Mouse (Mus musculus): ENCODE data around the gene Lonp1. TPM values are rescaled to one million over a fixed set of nuclear protein-coding genes. Genes with fewer than 3 reads are reported as not detected.

Gene Lonp1
- total RNA-seq, 1 experiment, result 169 TPM

- H3K9ac ChIP-seq (ENCODE audit: insufficient read depth, low read depth, low read length, poor library complexity, severe bottlenecking), result no peak overlapping the region
- H3K9me3 ChIP-seq (ENCODE audit: control insufficient read depth, insufficient read depth, low read depth, low read length), result no peaks in the 10 kb centered on the region
- H3K27ac ChIP-seq (ENCODE audit: insufficient read depth, low read depth, low read length, poor library complexity, severe bottlenecking), result no peak overlapping the region
- H3K4me1 ChIP-seq (ENCODE audit: control insufficient read depth in 2 of 2, insufficient read depth in 2 of 2, low read length in 2 of 2, poor library complexity in 1 of 2), result peaks cover 2 to 5% of the 10 kb centered on the region in 2 experiments; a peak in 3 of 4 replicates
- no peak for TF ChIP-seq MAFK (IDR thresholded peaks at IDR 0.05; ENCODE audit: insufficient read depth, low read depth, low read length)
- H3K36me3 ChIP-seq (ENCODE audit: control insufficient read depth, insufficient read depth, low read length, poor library complexity, severe bottlenecking), result peaks cover 76% of the 10 kb centered on the region
- in situ Hi-C loops (cut with MboI; ENCODE audit: low sequenced_read_pairs in 2 of 2, unreplicated experiment in 2 of 2), result no loop called here
- DNase-seq (ENCODE audit: low read depth, low spot score), result no peak
- H3K4me3 ChIP-seq (ENCODE audit: insufficient read depth in 1 of 2, low read depth in 1 of 2, low read length in 2 of 2, poor library complexity in 1 of 2, severe bottlenecking in 1 of 2), result no peak overlapping the region
These were observed 22.3 kb downstream of the Lonp1 start for GRCm38 (mm10) chr17:56604422-56604821.

DNA sequence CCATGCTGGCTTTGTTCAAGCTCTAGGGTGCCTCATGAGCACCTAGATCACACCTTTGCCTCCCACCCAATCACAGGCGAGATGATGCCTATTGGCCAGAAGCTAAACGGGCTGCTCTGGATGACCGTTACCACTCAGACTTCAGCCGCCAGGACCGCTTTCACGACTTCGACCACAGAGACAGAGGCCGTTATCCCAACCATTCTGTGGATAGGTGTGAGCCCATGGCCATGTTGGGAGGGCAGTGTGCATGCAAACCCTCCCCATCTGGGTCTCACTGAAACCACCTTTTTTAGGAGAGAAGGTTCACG is 22.7 kb downstream of the Lonp1 start:
- in situ Hi-C loops (cut with MboI; ENCODE audit: low sequenced_read_pairs in 2 of 2, unreplicated experiment in 2 of 2), result no loop called here
- Histone ChIP-seq H3K9me3 (ENCODE audit: control insufficient read depth, insufficient read depth, low read depth, low read length) (no peaks in the 10 kb centered on the region), H3K36me3 (ENCODE audit: control insufficient read depth, insufficient read depth, low read length, poor library complexity, severe bottlenecking) (peaks cover 78% of the 10 kb centered on the region), H3K27ac (ENCODE audit: insufficient read depth, low read depth, low read length, poor library complexity, severe bottlenecking) (no peak overlapping the region), H3K9ac (ENCODE audit: insufficient read depth, low read depth, low read length, poor library complexity, severe bottlenecking) (no peak overlapping the region), H3K4me1 (ENCODE audit: control insufficient read depth in 2 of 2, insufficient read depth in 2 of 2, low read length in 2 of 2, poor library complexity in 1 of 2) (peaks cover 2 to 5% of the 10 kb centered on the region in 2 experiments; a peak in 3 of 4 replicates), H3K4me3 (ENCODE audit: insufficient read depth in 1 of 2, low read depth in 1 of 2, low read length in 2 of 2, poor library complexity in 1 of 2, severe bottlenecking in 1 of 2) (no peak overlapping the region)
- DNase-seq (ENCODE audit: low read depth, low spot score), result no peak
- TF ChIP-seq HCFC1 (IDR thresholded peaks at IDR 0.05; ENCODE audit: borderline replicate concordance, insufficient read depth, low read length) (no peak), ZC3H11A (IDR thresholded peaks at IDR 0.05; ENCODE audit: borderline replicate concordance, low read depth, low read length) (no peak), ZNF384 (IDR thresholded peaks at IDR 0.05; ENCODE audit: low read depth, low read length) (no peak)

DNA sequence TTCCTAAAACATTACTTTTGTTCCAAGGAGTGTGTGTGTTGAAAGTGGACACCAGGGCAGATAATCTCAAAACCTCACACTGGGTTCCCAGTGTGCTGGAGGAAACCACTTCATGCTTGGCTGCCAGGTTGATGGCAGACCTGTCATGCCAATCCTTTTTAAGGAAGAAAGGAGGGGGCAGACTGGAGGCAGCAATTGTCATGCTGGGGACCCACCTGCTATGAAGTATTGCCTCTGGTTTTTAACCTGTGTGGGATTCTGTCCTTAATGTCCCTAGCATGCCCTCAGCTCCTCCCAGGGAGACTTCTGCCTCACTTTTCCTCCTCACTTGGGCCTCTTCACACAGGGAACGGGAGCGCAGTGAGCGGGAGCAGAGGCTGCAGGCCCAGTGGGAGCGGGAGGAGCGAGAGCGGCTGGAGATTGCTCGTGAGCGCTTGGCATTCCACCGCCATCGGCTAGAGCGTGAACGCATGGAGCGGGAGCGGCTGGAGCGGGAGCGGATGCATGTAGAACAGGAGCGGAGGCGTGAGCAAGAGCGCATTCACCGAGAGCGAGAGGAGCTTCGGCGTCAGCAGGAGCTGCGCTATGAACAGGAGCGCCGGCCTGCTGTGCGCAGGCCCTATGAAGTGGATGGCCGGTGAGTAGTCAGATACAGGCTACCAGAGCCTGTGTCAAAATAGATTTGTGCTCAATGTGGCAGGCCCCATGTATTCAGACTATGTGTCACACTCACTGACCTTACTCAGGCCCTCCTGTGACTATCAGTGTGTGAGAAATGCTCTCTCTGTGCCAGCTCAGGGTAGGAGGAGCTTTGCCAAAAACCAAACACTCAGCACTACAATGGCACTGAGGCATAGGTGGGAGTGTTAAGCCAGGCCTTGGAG is 23.3 kb downstream of the Lonp1 start:
- DNase-seq (ENCODE audit: low read depth, low spot score), result no peak
- Histone ChIP-seq H3K4me3 (ENCODE audit: insufficient read depth in 1 of 2, low read depth in 1 of 2, low read length in 2 of 2, poor library complexity in 1 of 2, severe bottlenecking in 1 of 2) (peak overlapping the region in 1 of 2 experiments; percentile 18; a peak in 1 of 4 replicates), H3K9ac (ENCODE audit: insufficient read depth, low read depth, low read length, poor library complexity, severe bottlenecking) (peak overlapping the region; percentile 0; the same call in 1 of the 2 replicates), H3K36me3 (ENCODE audit: control insufficient read depth, insufficient read depth, low read length, poor library complexity, severe bottlenecking) (peaks cover 78% of the 10 kb centered on the region), H3K27ac (ENCODE audit: insufficient read depth, low read depth, low read length, poor library complexity, severe bottlenecking) (no peak overlapping the region), H3K9me3 (ENCODE audit: control insufficient read depth, insufficient read depth, low read depth, low read length) (no peaks in the 10 kb centered on the region), H3K4me1 (ENCODE audit: control insufficient read depth in 2 of 2, insufficient read depth in 2 of 2, low read length in 2 of 2, poor library complexity in 1 of 2) (peaks cover 0 to under 1% of the 10 kb centered on the region in 2 experiments; a peak in 2 of 4 replicates)
- TF ChIP-seq CHD2 (IDR thresholded peaks at IDR 0.05; ENCODE audit: low read depth, low read length) (no peak), ZNF384 (IDR thresholded peaks at IDR 0.05; ENCODE audit: low read depth, low read length) (no peak), MAFK (IDR thresholded peaks at IDR 0.05; ENCODE audit: insufficient read depth, low read depth, low read length) (no peak), ZC3H11A (IDR thresholded peaks at IDR 0.05; ENCODE audit: borderline replicate concordance, low read depth, low read length) (no peak), HCFC1 (IDR thresholded peaks at IDR 0.05; ENCODE audit: borderline replicate concordance, insufficient read depth, low read length) (no peak)
- in situ Hi-C loops (cut with MboI; ENCODE audit: low sequenced_read_pairs in 2 of 2, unreplicated experiment in 2 of 2), result no loop called here

GRCm38 (mm10) chr17:56593527-56594271 is 33.0 kb downstream of the Lonp1 start:
- no peaks in the 10 kb centered on the region; a peak in 1 of 4 replicates for H3K4me1 ChIP-seq (ENCODE audit: control insufficient read depth in 2 of 2, insufficient read depth in 2 of 2, low read length in 2 of 2, poor library complexity in 1 of 2)
- H3K9ac ChIP-seq (ENCODE audit: insufficient read depth, low read depth, low read length, poor library complexity, severe bottlenecking), result no peak overlapping the region
- peaks cover 79% of the 10 kb centered on the region for H3K36me3 ChIP-seq (ENCODE audit: control insufficient read depth, insufficient read depth, low read length, poor library complexity, severe bottlenecking)
- H3K4me3 ChIP-seq (ENCODE audit: insufficient read depth in 1 of 2, low read depth in 1 of 2, low read length in 2 of 2, poor library complexity in 1 of 2, severe bottlenecking in 1 of 2), result no peak overlapping the region
- TF ChIP-seq CHD2 (IDR thresholded peaks at IDR 0.05; ENCODE audit: low read depth, low read length), result no peak
- TF ChIP-seq ZNF384 (IDR thresholded peaks at IDR 0.05; ENCODE audit: low read depth, low read length), result no peak
- no peak for TF ChIP-seq MAFK (IDR thresholded peaks at IDR 0.05; ENCODE audit: insufficient read depth, low read depth, low read length)
- in situ Hi-C loops (cut with MboI; ENCODE audit: low sequenced_read_pairs in 2 of 2, unreplicated experiment in 2 of 2), result no loop called here
- DNase-seq (ENCODE audit: low read depth, low spot score), result no peak
- no peak overlapping the region for H3K27ac ChIP-seq (ENCODE audit: insufficient read depth, low read depth, low read length, poor library complexity, severe bottlenecking)
- no peaks in the 10 kb centered on the region for H3K9me3 ChIP-seq (ENCODE audit: control insufficient read depth, insufficient read depth, low read depth, low read length)
